Mouse (Mus musculus) G1E (cell line): ENCODE measurements around the gene Zfp592. TPM values are rescaled to one million over a fixed set of nuclear protein-coding genes. Genes with fewer than 3 reads are reported as not detected.

Experiments
- ATAC-seq: 2 replicates; pipeline ENCODE4 v1.8.0; 2016; ENCODE audit warnings: mild to moderate bottlenecking; ENCODE audit not compliant: insufficient number of reproducible peaks, poor library complexity, low FRiP score, severe bottlenecking; ENCODE audit errors: extremely low read depth
- DNase-seq: peaks from one replicate; pipeline ENCODE4 v3.0.0; 2012; ENCODE audit warnings: low spot score
- H3K27me3 ChIP-seq: 2 replicates; pipeline ENCODE4 v1.6.1; 2012; ENCODE audit warnings: mild to moderate bottlenecking, low read length, inconsistent platforms; ENCODE audit not compliant: insufficient read depth
- H3K36me3 ChIP-seq: replicated peaks from 2 replicates; pipeline ENCODE3; 2012; ENCODE audit warnings: mild to moderate bottlenecking, inconsistent platforms
- H3K4me1 ChIP-seq: 2 replicates; pipeline ENCODE4 v1.6.1; 2012; ENCODE audit warnings: low read depth, low read length, inconsistent platforms, mixed read lengths; ENCODE audit not compliant: insufficient read depth
- H3K4me3 ChIP-seq: 2 replicates; pipeline ENCODE4 v1.5.1; 2012; ENCODE audit warnings: low read depth, mild to moderate bottlenecking, inconsistent platforms, low read length, moderate library complexity, mixed read lengths
- H3K9me3 ChIP-seq: replicated peaks from 2 replicates; pipeline ENCODE4 v1.6.1; 2012; ENCODE audit warnings: inconsistent platforms
- CTCF ChIP-seq: IDR thresholded peaks from 2 replicates; pipeline ENCODE4 v1.5.1; 2012; ENCODE audit warnings: low read depth, low read length, inconsistent platforms, mixed read lengths
- GATA1 ChIP-seq: IDR thresholded peaks from 2 replicates; pipeline ENCODE4 v1.6.1; 2012; ENCODE audit warnings: borderline replicate concordance, low read length, inconsistent platforms, mixed read lengths
- GATA2 ChIP-seq: IDR thresholded peaks from 2 replicates; pipeline ENCODE4 v1.6.1; 2012; ENCODE audit warnings: low read depth, low read length, inconsistent platforms, borderline replicate concordance
- POLR2AphosphoS5 ChIP-seq: IDR thresholded peaks from 2 replicates; pipeline ENCODE4 v1.6.1; 2012; ENCODE audit warnings: low read depth, low read length, inconsistent platforms; ENCODE audit not compliant: insufficient replicate concordance
- TAL1 ChIP-seq: conservative IDR thresholded peaks from 2 replicates; pipeline ENCODE4 v1.6.1; 2012; ENCODE audit warnings: low read depth, low read length, inconsistent platforms, mixed read lengths
- polyA plus RNA-seq: library from polyadenylated mRNA; stranded (reverse); fragments of >175 nt; gene quantifications from 2 replicates; pipeline ENCODE4 v1.2.3, GENCODE M21; 2012
- total RNA-seq, 2 experiments: library from RNA; stranded (forward) in 1 of 2; stranded (reverse) in 1 of 2; fragments of 200-1000 nt in 1 of 2; fragments of >200 nt in 1 of 2; fragmentation: Nextera tagmentation in 1 of 2; gene quantifications; 2 replicates each; pipeline ENCODE4 v1.2.3; 2014 to 2017

Zfp592 gene
- total RNA-seq (2014; fragmentation: Nextera tagmentation) (72.4 and 79.7 TPM in 2 replicates), total RNA-seq (2017) (25.6 and 30.3 TPM in 2 replicates), polyA plus RNA-seq (60.5 and 70.4 TPM in 2 replicates)

DNA sequence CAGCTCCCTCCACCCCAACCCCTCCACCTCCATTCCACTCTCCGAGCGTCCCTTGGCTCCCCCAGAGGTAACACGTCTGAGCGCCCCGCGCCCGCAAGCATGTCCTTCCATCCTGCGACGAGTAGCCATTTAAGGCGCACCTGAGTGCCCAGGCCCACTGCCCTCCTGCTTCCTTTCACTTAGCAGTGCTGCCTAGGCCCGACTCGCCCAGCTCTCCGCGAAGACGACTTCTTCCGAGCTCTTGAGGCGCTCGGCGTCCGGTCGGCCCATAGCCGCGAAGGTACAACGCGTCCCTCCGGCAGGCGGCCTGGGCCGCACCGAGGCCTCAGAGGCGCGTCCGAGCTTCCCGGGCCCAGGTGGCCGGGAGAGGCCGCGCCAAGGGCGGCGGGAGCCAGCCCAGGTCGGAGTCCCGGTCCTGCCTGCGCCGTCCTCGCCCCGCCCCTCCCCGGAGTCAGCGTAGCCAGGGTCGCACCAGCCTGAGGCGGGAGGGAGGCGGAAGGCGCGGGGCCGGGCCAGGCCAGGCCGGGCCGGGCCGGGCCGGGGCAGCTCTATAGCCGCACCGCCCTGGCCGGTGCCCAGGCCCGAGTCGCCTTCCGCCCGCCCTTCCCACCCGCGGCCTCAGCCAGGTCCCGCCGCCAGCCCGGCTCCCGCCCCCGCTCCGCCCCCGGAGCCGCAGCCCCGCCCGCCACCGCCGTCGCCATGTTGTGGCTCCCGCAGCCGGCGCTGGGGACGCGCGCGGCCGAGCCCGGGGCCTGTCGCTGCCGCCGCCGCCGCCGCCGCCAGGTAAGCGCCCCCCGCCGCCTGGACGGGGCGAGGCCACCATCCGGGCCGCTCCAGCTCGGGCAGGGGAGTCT, at the start of gene Zfp592:
Gene Zfp592 (plus strand): TSS at position 702 of the 854 bp plus-strand sequence.
- Histone ChIP-seq H3K9me3 (no peaks in the 10 kb centered on the region), H3K4me1 (peaks cover 66% of the 10 kb centered on the region), H3K4me3 (peak within 1 kb of the TSS; percentile 90), H3K36me3 (peaks cover 16% of the 10 kb centered on the region), H3K27me3 (no peaks in the 10 kb centered on the region)
- ATAC-seq (no peak), DNase-seq (peak; percentile 79)
- TF ChIP-seq GATA1 = no peak
- no peak for TF ChIP-seq CTCF

DNA sequence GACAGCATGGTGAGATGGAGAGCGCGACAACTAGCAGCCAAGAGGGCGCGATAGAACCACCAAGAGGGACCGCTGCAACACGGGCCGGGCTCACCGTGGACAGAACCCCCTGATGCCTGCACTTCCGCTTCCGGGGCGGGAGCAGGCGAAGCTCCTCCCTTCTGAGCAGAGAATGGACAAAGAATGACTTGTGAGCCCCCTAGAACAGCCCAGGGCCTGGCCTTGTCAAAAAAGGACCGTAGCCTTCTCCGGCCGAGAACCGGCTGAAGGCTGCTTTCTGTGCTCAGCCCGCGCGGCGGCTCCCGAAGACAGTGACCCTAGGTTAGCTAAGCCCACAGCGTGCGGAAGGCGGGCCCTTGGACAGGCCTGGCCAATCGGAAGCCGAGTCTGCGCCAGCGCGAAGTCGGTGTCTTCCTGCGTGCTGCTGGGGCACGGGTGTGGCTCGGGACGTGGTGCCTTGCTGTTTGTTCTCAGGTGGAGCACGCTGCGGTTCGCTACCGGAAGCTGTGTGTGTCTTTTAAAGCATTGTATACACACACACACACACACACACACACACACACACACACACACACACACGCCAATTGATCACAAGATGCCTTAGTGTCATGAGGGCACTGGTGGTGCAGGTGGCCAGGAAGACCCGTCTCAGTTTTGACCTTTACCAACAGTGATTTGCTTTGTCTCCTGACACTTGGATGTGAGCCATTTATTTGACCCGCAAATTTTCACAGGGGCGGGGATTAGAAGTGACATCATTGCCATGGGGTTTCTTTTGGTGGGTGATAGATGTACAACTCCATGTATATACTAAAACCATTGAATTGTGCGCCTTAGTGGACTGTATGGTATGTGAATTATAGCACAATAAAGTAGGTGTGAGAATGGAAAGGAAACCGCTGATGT, 45.8 kb upstream of the Zfp592 start, which contains the start of gene Sec11a:
Gene Sec11a (minus strand): TSS at position 336 of the 906 bp plus-strand sequence.
- DNase-seq = peak; percentile 83
- H3K4me3 ChIP-seq = peak within 1 kb of the TSS; percentile 86

DNA sequence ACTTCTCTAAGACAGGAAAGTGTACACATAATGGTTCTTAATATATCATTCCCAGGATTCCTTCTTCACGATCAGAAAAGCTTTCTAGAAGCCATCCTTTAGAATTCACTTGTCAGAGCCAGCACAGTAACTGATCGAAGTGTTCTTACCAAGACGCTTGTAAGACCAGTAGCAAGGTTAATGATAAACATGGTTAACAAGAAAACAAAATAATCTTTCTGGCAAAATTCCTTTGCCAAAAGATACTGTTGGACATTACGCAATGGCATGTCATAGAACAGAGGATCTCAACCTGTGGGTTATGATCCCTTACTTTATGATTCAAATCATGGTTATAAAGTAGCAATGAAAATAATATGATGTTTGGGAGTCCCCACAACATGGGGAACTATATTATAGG, 42.0 kb upstream of the Zfp592 start:
- H3K36me3 ChIP-seq = no peaks in the 10 kb centered on the region
- H3K9me3 ChIP-seq = no peaks in the 10 kb centered on the region
- no peak overlapping the region for H3K4me3 ChIP-seq
- H3K4me1 ChIP-seq = peaks cover 18% of the 10 kb centered on the region
- no peak for DNase-seq
- no peak for TF ChIP-seq POLR2AphosphoS5
- TF ChIP-seq GATA2 = no peak
- no peaks in the 10 kb centered on the region; the same call in 1 of the 2 replicates for H3K27me3 ChIP-seq
- ATAC-seq = no peak

More for the DNA sequence above, 45.8 kb upstream of the Zfp592 start, which contains the start of gene Sec11a:
- Histone ChIP-seq H3K36me3 (peaks cover 26% of the 10 kb centered on the region), H3K9me3 (no peaks in the 10 kb centered on the region), H3K27me3 (no peaks in the 10 kb centered on the region), H3K4me1 (peaks cover 34% of the 10 kb centered on the region)
- peak; percentile 91 for ATAC-seq
- TF ChIP-seq GATA2 (no peak), GATA1 (no peak), CTCF (no peak), POLR2AphosphoS5 (no peak), TAL1 (no peak)

DNA sequence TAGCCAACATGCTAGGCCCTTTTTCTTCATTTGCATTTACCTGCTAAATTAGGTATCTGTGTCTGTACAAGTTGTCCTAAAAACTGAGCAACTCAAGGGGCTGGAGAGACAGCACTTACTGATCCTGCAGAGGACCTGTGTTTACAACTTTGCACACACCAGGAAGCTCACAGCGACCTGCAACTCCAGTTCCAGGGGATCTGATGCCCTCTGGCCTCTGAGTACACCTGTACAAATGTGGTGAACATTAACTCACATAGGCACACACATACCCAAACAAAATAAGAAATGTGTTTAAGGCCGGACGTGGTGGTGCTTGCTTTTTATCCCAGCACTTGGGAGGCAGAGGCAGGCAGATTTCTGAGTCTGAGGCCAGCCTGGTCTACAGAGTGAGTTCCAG, 41.3 kb upstream of the Zfp592 start:
- H3K9me3 ChIP-seq = no peaks in the 10 kb centered on the region
- no peaks in the 10 kb centered on the region for H3K36me3 ChIP-seq
- ATAC-seq (no peak), DNase-seq (no peak)
- no peak overlapping the region for H3K4me3 ChIP-seq
- peaks cover 18% of the 10 kb centered on the region for H3K4me1 ChIP-seq
- H3K27me3 ChIP-seq = no peaks in the 10 kb centered on the region; the same call in none of the 2 replicates
- no peak for TF ChIP-seq GATA1

DNA sequence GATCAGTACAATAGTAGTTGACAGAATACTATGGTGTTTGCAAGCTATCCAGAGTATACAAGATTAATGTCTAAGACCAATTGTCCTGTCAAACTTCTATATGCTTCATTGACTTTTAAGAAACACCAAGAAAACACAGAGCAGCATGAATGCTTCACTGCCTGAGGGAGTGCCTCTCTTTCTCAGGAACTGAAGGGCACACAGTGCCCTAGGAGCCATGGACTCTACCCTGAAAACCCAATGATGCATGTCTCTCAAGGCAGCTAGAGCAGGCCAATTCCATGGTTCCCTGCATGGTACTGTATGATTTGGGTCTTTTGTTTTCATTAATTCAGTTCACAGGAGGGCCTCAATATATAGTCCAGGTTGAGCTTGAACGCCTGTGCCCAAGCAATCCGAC, 39.2 kb upstream of the Zfp592 start:
- Histone ChIP-seq H3K4me1 (peaks cover 16% of the 10 kb centered on the region), H3K9me3 (no peaks in the 10 kb centered on the region), H3K36me3 (no peaks in the 10 kb centered on the region), H3K4me3 (no peak overlapping the region), H3K27me3 (no peaks in the 10 kb centered on the region; the same call in none of the 2 replicates)
- no peak for TF ChIP-seq POLR2AphosphoS5
- TF ChIP-seq CTCF = no peak
- no peak for TF ChIP-seq GATA1
- TF ChIP-seq TAL1 = no peak
- TF ChIP-seq GATA2 = no peak
- ATAC-seq (no peak), DNase-seq (no peak)

DNA sequence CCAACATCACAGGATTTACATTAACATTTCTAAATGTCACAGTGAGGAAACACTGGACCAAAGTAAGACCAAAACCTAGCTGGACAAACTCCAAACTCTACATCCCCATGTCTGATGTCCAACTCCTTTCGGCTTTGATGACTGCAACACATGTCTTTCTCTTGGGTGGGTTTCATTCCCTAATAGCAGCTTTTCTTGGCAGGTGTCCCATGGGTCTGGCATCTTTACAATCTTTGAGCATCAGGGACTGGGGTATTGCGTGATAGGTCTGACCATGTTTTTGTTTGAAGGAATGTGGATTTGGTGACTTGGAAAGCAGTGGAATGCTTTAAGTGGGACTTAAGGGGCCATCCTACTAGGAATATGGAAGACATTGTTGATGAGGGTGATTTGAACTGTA, 36.6 kb upstream of the Zfp592 start:
- Histone ChIP-seq H3K9me3 (no peaks in the 10 kb centered on the region), H3K4me1 (0 out of 2 replicates have a peak, but pooled peaks cover 2% of the 10 kb centered on the region), H3K4me3 (no peak overlapping the region), H3K36me3 (no peaks in the 10 kb centered on the region), H3K27me3 (peaks cover 3% of the 10 kb centered on the region)
- TF ChIP-seq POLR2AphosphoS5 = no peak
- DNase-seq (no peak), ATAC-seq (no peak)

DNA sequence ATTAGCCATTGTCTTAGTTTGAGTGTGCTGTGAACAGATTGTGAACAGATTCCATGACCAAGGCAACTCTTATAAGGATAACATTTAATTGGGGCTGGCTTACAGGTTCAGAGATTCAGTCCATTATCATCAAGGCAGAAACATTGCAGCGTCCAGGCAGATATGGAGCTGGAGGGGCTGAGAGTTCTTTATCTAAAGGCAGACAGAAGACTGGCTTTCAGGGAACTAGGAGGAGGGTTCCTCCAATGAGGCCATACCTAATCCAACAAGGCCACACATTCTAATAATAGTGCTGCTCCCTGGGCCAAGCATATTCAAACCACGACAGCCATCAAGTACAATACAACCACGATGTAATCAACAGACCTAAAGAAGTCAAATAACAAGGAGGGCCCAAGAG, 34.5 kb upstream of the Zfp592 start:
- TF ChIP-seq CTCF (no peak), TAL1 (no peak), POLR2AphosphoS5 (no peak), GATA1 (no peak), GATA2 (no peak)
- ATAC-seq (no peak), DNase-seq (no peak)
- Histone ChIP-seq H3K36me3 (no peaks in the 10 kb centered on the region), H3K4me3 (no peak overlapping the region), H3K4me1 (0 out of 2 replicates have a peak, but pooled peaks cover 2% of the 10 kb centered on the region), H3K9me3 (no peaks in the 10 kb centered on the region), H3K27me3 (peaks cover 3% of the 10 kb centered on the region)
